Mouse (Mus musculus): Measurements from ENCODE around the gene Atp5b. TPM values are rescaled to one million over a fixed set of nuclear protein-coding genes. Genes with fewer than 3 reads are reported as not detected.
"Not testable (repeated sequence)": the region's sequence is repeated elsewhere in the genome, so short reads cannot be mapped to it uniquely, and the experiment has no call there.

The Atp5b gene
- polyA plus RNA-seq, 1 experiment from 2014 or later: 2,850 TPM

- no peak for ATAC-seq (replicated peaks; ENCODE audit: low FRiP score)
- H3K36me3 ChIP-seq: peaks cover 54% of the 10 kb centered on the region
- no peaks in the 10 kb centered on the region for H3K9me3 ChIP-seq (replicated peaks)
- 93% methylated on average over 5 of the region's 5 CpGs for WGBS
- no peak overlapping the region for H3K9ac ChIP-seq
- no peak overlapping the region for H3K4me3 ChIP-seq (replicated peaks)
- no peak overlapping the region for H3K4me2 ChIP-seq
- no peak overlapping the region for H3K27ac ChIP-seq
- H3K27me3 ChIP-seq: no peaks in the 10 kb centered on the region
- no peaks in the 10 kb centered on the region for H3K4me1 ChIP-seq
Measured at GRCm38 (mm10) chr10:128051589-128051988, 31.5 kb upstream of the Atp5b start.

GRCm38 (mm10) chr10:128052136-128052535 lies 30.9 kb upstream of the Atp5b start:
- peaks cover 49% of the 10 kb centered on the region for H3K36me3 ChIP-seq
- not testable (repeated sequence) for H3K27ac ChIP-seq; H3K27me3 ChIP-seq; H3K4me1 ChIP-seq; H3K9ac ChIP-seq; H3K4me3 ChIP-seq (replicated peaks); H3K9me3 ChIP-seq (replicated peaks); H3K4me2 ChIP-seq; ATAC-seq (replicated peaks; ENCODE audit: low FRiP score)
- WGBS: 89% methylated on average over 1 of the region's 2 CpGs

- H3K4me2 ChIP-seq: no peak overlapping the region
- H3K27ac ChIP-seq: no peak overlapping the region
- no peak overlapping the region for H3K9ac ChIP-seq
- H3K36me3 ChIP-seq: peaks cover 40% of the 10 kb centered on the region
- 93% methylated on average over 8 of the region's 8 CpGs for WGBS
- H3K4me3 ChIP-seq (replicated peaks): no peak overlapping the region
- H3K9me3 ChIP-seq (replicated peaks): no peaks in the 10 kb centered on the region
- H3K4me1 ChIP-seq: peaks cover 7% of the 10 kb centered on the region
- ATAC-seq (replicated peaks; ENCODE audit: low FRiP score): no peak
- no peaks in the 10 kb centered on the region for H3K27me3 ChIP-seq
Measured at GRCm38 (mm10) chr10:128053001-128053400, 30.1 kb upstream of the Atp5b start.

- no peak for ATAC-seq (replicated peaks; ENCODE audit: low FRiP score)
- under 1% methylated on average over 18 of the region's 18 CpGs for WGBS
- no peaks in the 10 kb centered on the region for H3K27me3 ChIP-seq
- peak overlapping the region; percentile 94 for H3K4me3 ChIP-seq (replicated peaks)
- H3K9ac ChIP-seq: peak overlapping the region; percentile 83
- no peaks in the 10 kb centered on the region for H3K9me3 ChIP-seq (replicated peaks)
- H3K4me2 ChIP-seq: peak overlapping the region; percentile 89
- peaks cover 25% of the 10 kb centered on the region for H3K4me1 ChIP-seq
- H3K27ac ChIP-seq: peak overlapping the region; percentile 98
- H3K36me3 ChIP-seq: peaks cover 11% of the 10 kb centered on the region
Measured at GRCm38 (mm10) chr10:128058184-128058583, 24.9 kb upstream of the Atp5b start.

GRCm38 (mm10) chr10:128058601-128059151 lies 24.4 kb upstream of the Atp5b start, which contains the start of gene Ptges3:
TSS of gene Ptges3 (plus strand) at chr10:128058954.
- Histone ChIP-seq H3K4me2 (peak within 1 kb of the TSS; percentile 89), H3K9me3 (replicated peaks) (no peaks in the 10 kb centered on the region), H3K9ac (peak within 1 kb of the TSS; percentile 83), H3K4me3 (replicated peaks) (peak within 1 kb of the TSS; percentile 94), H3K4me1 (peaks cover 25% of the 10 kb centered on the region), H3K27me3 (no peaks in the 10 kb centered on the region), H3K36me3 (peaks cover 14% of the 10 kb centered on the region), H3K27ac (peak within 1 kb of the TSS; percentile 98)
- peak; percentile 94 for ATAC-seq (replicated peaks; ENCODE audit: low FRiP score)
- 0% methylated on average over 52 of the region's 72 CpGs for WGBS

GRCm38 (mm10) chr10:128059207-128059981 lies 23.7 kb upstream of the Atp5b start:
- Histone ChIP-seq H3K36me3 (peaks cover 20% of the 10 kb centered on the region), H3K27me3 (no peaks in the 10 kb centered on the region), H3K27ac (peak overlapping the region; percentile 98), H3K4me3 (replicated peaks) (peak overlapping the region; percentile 94), H3K9me3 (replicated peaks) (no peaks in the 10 kb centered on the region), H3K4me2 (peak overlapping the region; percentile 89), H3K9ac (peak overlapping the region; percentile 83), H3K4me1 (peaks cover 25% of the 10 kb centered on the region)
- peak; percentile 70 for ATAC-seq (replicated peaks; ENCODE audit: low FRiP score)
- WGBS: under 1% methylated on average over 60 of the region's 62 CpGs

- Histone ChIP-seq H3K9ac (peak overlapping the region; percentile 83), H3K27me3 (no peaks in the 10 kb centered on the region), H3K36me3 (peaks cover 35% of the 10 kb centered on the region), H3K4me3 (replicated peaks) (peak overlapping the region; percentile 94), H3K4me1 (peaks cover 25% of the 10 kb centered on the region), H3K9me3 (replicated peaks) (no peaks in the 10 kb centered on the region), H3K4me2 (peak overlapping the region; percentile 89), H3K27ac (no peak overlapping the region)
- no peak for ATAC-seq (replicated peaks; ENCODE audit: low FRiP score)
- 76% methylated on average over 5 of the region's 5 CpGs for WGBS
Measured at GRCm38 (mm10) chr10:128061109-128061508, 22.0 kb upstream of the Atp5b start.

- no peak overlapping the region for H3K4me2 ChIP-seq
- no peaks in the 10 kb centered on the region for H3K9me3 ChIP-seq (replicated peaks)
- no peak overlapping the region for H3K27ac ChIP-seq
- no peak overlapping the region for H3K9ac ChIP-seq
- H3K36me3 ChIP-seq: peaks cover 40% of the 10 kb centered on the region
- no peaks in the 10 kb centered on the region for H3K27me3 ChIP-seq
- H3K4me3 ChIP-seq (replicated peaks): no peak overlapping the region
- H3K4me1 ChIP-seq: peaks cover 24% of the 10 kb centered on the region
- WGBS: 95% methylated on average over 6 of the region's 6 CpGs
- no peak for ATAC-seq (replicated peaks; ENCODE audit: low FRiP score)
Measured at GRCm38 (mm10) chr10:128062221-128062989, 20.7 kb upstream of the Atp5b start.

GRCm38 (mm10) chr10:128066072-128066471 lies 17.0 kb upstream of the Atp5b start:
- no peaks in the 10 kb centered on the region for H3K9me3 ChIP-seq (replicated peaks)
- ATAC-seq (replicated peaks; ENCODE audit: low FRiP score): no peak
- WGBS: 88% methylated on average over 5 of the region's 5 CpGs
- H3K4me1 ChIP-seq: peaks cover 7% of the 10 kb centered on the region
- no peak overlapping the region for H3K4me3 ChIP-seq (replicated peaks)
- H3K4me2 ChIP-seq: no peak overlapping the region
- no peak overlapping the region for H3K27ac ChIP-seq
- peaks cover 68% of the 10 kb centered on the region for H3K36me3 ChIP-seq
- H3K27me3 ChIP-seq: no peaks in the 10 kb centered on the region
- H3K9ac ChIP-seq: no peak overlapping the region

- WGBS: 94% methylated on average over 4 of the region's 4 CpGs
- no peak overlapping the region for H3K27ac ChIP-seq
- H3K36me3 ChIP-seq: peaks cover 81% of the 10 kb centered on the region
- no peak for ATAC-seq (replicated peaks; ENCODE audit: low FRiP score)
- H3K4me3 ChIP-seq (replicated peaks): no peak overlapping the region
- no peak overlapping the region for H3K4me2 ChIP-seq
- no peak overlapping the region for H3K9ac ChIP-seq
- no peaks in the 10 kb centered on the region for H3K9me3 ChIP-seq (replicated peaks)
- no peaks in the 10 kb centered on the region for H3K27me3 ChIP-seq
- no peaks in the 10 kb centered on the region for H3K4me1 ChIP-seq
Measured at GRCm38 (mm10) chr10:128069201-128069600, 13.9 kb upstream of the Atp5b start.

- H3K9me3 ChIP-seq (replicated peaks); H3K9ac ChIP-seq; H3K27me3 ChIP-seq; H3K4me1 ChIP-seq; H3K27ac ChIP-seq; H3K4me3 ChIP-seq (replicated peaks); H3K4me2 ChIP-seq; ATAC-seq (replicated peaks; ENCODE audit: low FRiP score): not testable (repeated sequence)
- H3K36me3 ChIP-seq: peaks cover 80% of the 10 kb centered on the region
- 97% methylated on average over 2 of the region's 2 CpGs for WGBS
Measured at GRCm38 (mm10) chr10:128070432-128070831, 12.6 kb upstream of the Atp5b start.

- not testable (repeated sequence) for H3K27ac ChIP-seq; H3K4me2 ChIP-seq; H3K4me3 ChIP-seq (replicated peaks); H3K9ac ChIP-seq; H3K9me3 ChIP-seq (replicated peaks); H3K4me1 ChIP-seq; H3K27me3 ChIP-seq; ATAC-seq (replicated peaks; ENCODE audit: low FRiP score)
- peaks cover 38% of the 10 kb centered on the region for H3K36me3 ChIP-seq
- 82% methylated on average over 5 of the region's 5 CpGs for WGBS
Measured at GRCm38 (mm10) chr10:128078269-128078668, 4.8 kb upstream of the Atp5b start.
